Mouse (Mus musculus) G1E (cell line): ENCODE data around the gene Hba-a1. TPM values are rescaled to one million over a fixed set of nuclear protein-coding genes. Genes with fewer than 3 reads are reported as not detected.

Experiments used
- ATAC-seq: 2 replicates; pipeline ENCODE4 v1.8.0; 2016; ENCODE audit warnings: mild to moderate bottlenecking; ENCODE audit not compliant: insufficient number of reproducible peaks, poor library complexity, low FRiP score, severe bottlenecking; ENCODE audit errors: extremely low read depth
- DNase-seq: peaks from one replicate; pipeline ENCODE4 v3.0.0; 2012; ENCODE audit warnings: low spot score
- H3K27me3 ChIP-seq: 2 replicates; pipeline ENCODE4 v1.6.1; 2012; ENCODE audit warnings: mild to moderate bottlenecking, low read length, inconsistent platforms; ENCODE audit not compliant: insufficient read depth
- H3K36me3 ChIP-seq: replicated peaks from 2 replicates; pipeline ENCODE3; 2012; ENCODE audit warnings: mild to moderate bottlenecking, inconsistent platforms
- H3K4me1 ChIP-seq: 2 replicates; pipeline ENCODE4 v1.6.1; 2012; ENCODE audit warnings: low read depth, low read length, inconsistent platforms, mixed read lengths; ENCODE audit not compliant: insufficient read depth
- H3K4me3 ChIP-seq: 2 replicates; pipeline ENCODE4 v1.5.1; 2012; ENCODE audit warnings: low read depth, mild to moderate bottlenecking, inconsistent platforms, low read length, moderate library complexity, mixed read lengths
- H3K9me3 ChIP-seq: replicated peaks from 2 replicates; pipeline ENCODE4 v1.6.1; 2012; ENCODE audit warnings: inconsistent platforms
- CTCF ChIP-seq: IDR thresholded peaks from 2 replicates; pipeline ENCODE4 v1.5.1; 2012; ENCODE audit warnings: low read depth, low read length, inconsistent platforms, mixed read lengths
- GATA1 ChIP-seq: IDR thresholded peaks from 2 replicates; pipeline ENCODE4 v1.6.1; 2012; ENCODE audit warnings: borderline replicate concordance, low read length, inconsistent platforms, mixed read lengths
- GATA2 ChIP-seq: IDR thresholded peaks from 2 replicates; pipeline ENCODE4 v1.6.1; 2012; ENCODE audit warnings: low read depth, low read length, inconsistent platforms, borderline replicate concordance
- POLR2AphosphoS5 ChIP-seq: IDR thresholded peaks from 2 replicates; pipeline ENCODE4 v1.6.1; 2012; ENCODE audit warnings: low read depth, low read length, inconsistent platforms; ENCODE audit not compliant: insufficient replicate concordance
- TAL1 ChIP-seq: conservative IDR thresholded peaks from 2 replicates; pipeline ENCODE4 v1.6.1; 2012; ENCODE audit warnings: low read depth, low read length, inconsistent platforms, mixed read lengths
- polyA plus RNA-seq: library from polyadenylated mRNA; stranded (reverse); fragments of >175 nt; gene quantifications from 2 replicates; pipeline ENCODE4 v1.2.3, GENCODE M21; 2012
- total RNA-seq, 2 experiments: library from RNA; stranded (forward) in 1 of 2; stranded (reverse) in 1 of 2; fragments of 200-1000 nt in 1 of 2; fragments of >200 nt in 1 of 2; fragmentation: Nextera tagmentation in 1 of 2; gene quantifications; 2 replicates each; pipeline ENCODE4 v1.2.3; 2014 to 2017

Hba-a1 gene
- total and polyA plus RNA-seq, 3 experiments, result 242 to 4,410 (median 2,260) TPM

DNA sequence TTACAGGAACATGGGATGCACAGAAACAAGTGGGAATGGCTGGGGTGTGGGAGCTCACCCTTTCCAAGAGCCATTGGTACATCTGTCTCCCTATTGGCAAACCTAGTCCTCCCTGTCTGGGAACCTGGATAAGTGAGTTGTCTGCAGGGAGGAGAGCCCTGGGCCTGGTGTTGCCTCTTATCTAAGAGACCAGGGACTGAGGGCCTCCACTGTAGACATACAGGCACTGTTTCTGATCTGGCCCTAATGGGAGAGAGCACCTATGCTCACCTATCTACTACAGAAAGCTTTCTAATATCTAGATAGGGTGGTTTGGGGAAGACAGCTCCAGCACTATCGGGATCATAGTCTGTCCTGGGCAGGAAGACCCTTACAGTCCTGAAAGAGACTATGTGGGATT lies 27.2 kb upstream of the Hba-a1 start:
- DNase-seq, result no peak
- peak; percentile 87 for ATAC-seq
- H3K36me3 ChIP-seq, result peaks cover 89% of the 10 kb centered on the region
- H3K27me3 ChIP-seq, result no peaks in the 10 kb centered on the region
- no peaks in the 10 kb centered on the region for H3K9me3 ChIP-seq
- peaks cover 82% of the 10 kb centered on the region for H3K4me1 ChIP-seq
- peak overlapping the region; percentile 17; the same call in 1 of the 2 replicates for H3K4me3 ChIP-seq
- TF ChIP-seq POLR2AphosphoS5, result no peak
- TF ChIP-seq CTCF, result no peak
- TF ChIP-seq GATA2, result no peak
- TF ChIP-seq GATA1, result no peak
- TF ChIP-seq TAL1, result peak; percentile 87

DNA sequence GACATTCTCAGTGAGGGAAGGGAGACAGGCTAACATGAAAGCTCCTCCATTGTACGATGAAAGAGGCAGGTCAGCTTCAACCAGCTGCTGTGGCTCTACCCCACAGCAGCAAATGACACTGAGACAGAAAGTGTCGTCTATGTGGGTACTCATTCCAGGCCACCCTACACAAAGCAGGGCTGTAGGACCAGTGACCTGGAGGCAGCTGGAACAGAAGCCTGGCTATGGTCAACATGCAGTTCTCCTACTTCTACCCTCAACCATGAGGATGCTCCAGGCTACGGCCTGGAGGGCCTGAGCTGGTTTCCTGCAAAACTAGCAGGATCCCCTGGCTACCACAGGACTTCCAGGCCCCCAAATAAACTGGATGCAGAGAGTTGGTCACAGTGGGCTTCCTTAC lies 26.7 kb upstream of the Hba-a1 start:
- TF ChIP-seq CTCF (no peak), GATA2 (no peak), GATA1 (no peak), POLR2AphosphoS5 (no peak), TAL1 (no peak)
- Histone ChIP-seq H3K4me1 (peaks cover 77% of the 10 kb centered on the region), H3K4me3 (peak overlapping the region; percentile 14; the same call in 1 of the 2 replicates), H3K9me3 (no peaks in the 10 kb centered on the region), H3K36me3 (peaks cover 88% of the 10 kb centered on the region), H3K27me3 (no peaks in the 10 kb centered on the region)
- DNase-seq (no peak), ATAC-seq (no peak)

DNA sequence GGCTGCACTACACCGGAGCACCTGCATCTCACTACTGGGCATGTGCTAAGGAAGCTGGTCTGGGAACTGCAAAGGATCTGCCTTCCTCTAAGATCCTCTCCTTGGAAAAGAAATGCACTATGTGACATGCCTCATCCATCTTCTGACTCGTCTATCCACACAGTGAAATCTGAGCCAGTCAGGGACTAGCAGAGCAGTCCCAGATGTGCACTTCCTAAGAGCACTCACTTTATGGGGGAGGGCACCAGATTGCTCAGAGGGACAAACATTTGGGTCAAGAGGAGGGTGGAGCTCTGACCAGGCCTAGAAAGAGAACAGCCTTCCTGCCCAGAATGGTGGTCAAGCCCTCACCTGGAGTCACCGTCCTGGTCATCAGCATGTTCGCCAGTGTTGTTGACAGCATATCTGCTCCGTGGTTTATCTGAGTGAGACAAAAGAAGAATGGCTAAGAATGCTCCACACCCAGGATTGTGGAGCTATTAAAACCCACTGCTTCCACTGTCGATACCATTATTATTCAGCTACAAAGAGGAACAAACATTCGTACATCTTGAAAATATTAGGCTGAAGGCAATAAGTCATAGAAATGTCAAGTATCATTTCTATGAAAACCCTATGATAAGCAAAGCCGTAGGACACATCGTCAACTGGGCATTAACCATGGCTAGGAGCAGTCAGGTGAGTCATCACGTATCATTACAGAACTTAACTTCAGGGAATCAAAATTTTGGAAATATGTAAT lies 20.5 kb upstream of the Hba-a1 start:
- H3K36me3 ChIP-seq, result peaks cover 64% of the 10 kb centered on the region

DNA sequence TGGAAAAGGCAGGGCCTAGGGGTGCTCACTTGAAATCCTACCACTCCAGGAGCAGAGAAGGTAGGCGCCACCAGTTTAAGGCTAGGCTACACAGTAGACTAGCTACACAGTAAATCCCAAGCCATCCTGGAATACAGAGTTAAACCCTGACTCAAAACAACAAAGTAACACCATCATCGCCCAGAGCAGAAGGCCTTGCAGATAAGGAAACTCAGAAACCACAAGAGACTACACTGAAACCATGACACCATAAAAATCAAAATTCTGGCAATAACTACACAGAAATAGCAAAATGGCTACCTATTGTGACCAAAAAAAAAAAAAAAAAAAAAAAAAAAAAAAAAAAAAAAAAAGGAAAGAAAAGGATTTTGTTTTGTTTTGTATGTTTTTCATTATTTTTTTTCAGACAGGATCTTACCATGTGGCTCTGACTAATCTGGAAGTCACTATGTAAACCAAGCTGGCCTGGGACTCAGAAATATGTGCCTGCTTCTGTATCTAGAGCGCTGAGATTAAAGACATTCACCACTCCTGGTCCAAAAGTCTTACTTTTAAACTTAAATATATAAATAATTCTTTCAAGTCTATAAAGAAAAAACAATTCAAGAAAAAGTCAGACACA lies 18.1 kb upstream of the Hba-a1 start:
- H3K9me3 ChIP-seq, result no peaks in the 10 kb centered on the region
- peak; percentile 77 for ATAC-seq
- TF ChIP-seq GATA1 (no peak), CTCF (no peak), TAL1 (peak; percentile 95)
- no peaks in the 10 kb centered on the region for H3K27me3 ChIP-seq
- no peak overlapping the region for H3K4me3 ChIP-seq
- peaks cover 47% of the 10 kb centered on the region for H3K36me3 ChIP-seq
- peaks cover 73% of the 10 kb centered on the region for H3K4me1 ChIP-seq
- DNase-seq, result peak; percentile 57

More for the DNA sequence above, 20.5 kb upstream of the Hba-a1 start:
- Histone ChIP-seq H3K9me3 (no peaks in the 10 kb centered on the region), H3K27me3 (no peaks in the 10 kb centered on the region), H3K4me3 (no peak overlapping the region), H3K4me1 (peaks cover 64% of the 10 kb centered on the region)
- DNase-seq (no peak), ATAC-seq (no peak)
- TF ChIP-seq POLR2AphosphoS5 (no peak), CTCF (no peak), TAL1 (no peak), GATA1 (no peak), GATA2 (no peak)

DNA sequence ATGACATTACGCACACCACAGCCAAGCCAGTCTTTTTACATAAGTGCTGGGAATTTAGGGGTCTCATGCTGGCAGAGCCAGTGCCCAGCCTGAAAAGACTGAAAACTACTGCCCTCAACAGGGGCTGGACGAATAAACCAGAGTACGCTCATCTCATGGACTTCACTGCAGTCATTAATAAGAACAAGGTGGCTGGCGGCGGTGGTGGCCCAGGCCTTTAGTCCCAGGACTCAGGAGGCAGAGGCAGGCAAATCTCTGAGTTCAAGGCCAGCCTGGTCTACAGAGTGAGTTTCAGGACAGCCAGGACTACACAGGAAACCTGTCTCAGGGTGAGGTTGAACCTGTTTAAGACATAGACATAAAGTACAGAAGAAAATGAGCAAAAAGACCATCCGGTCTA lies 17.1 kb upstream of the Hba-a1 start:
- H3K9me3 ChIP-seq, result no peaks in the 10 kb centered on the region
- no peak for DNase-seq
- no peaks in the 10 kb centered on the region for H3K27me3 ChIP-seq
- H3K4me1 ChIP-seq, result peaks cover 75% of the 10 kb centered on the region
- peak overlapping the region; percentile 56; the same call in 1 of the 2 replicates for H3K4me3 ChIP-seq
- ATAC-seq, result no peak
- peaks cover 37% of the 10 kb centered on the region for H3K36me3 ChIP-seq
- TF ChIP-seq GATA1 (no peak), POLR2AphosphoS5 (no peak), GATA2 (no peak), TAL1 (no peak), CTCF (no peak)

DNA sequence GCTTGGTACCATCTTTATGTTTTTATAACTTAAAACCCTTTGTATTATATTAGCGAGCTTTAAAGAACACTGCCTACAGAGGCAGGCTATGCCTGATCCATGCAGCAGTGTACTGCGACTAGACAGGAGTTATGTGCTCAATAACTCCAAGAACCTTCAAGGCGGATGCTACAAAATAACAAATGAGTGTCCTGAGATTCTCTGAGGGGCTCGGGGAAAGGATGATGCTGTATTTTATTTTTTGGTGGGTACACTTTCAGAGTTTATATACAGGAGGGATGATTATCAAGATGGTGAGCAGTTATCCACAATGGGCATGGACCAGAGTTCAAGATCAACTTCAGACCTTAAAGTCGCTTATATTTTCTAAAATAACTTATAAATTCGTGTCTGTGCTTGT lies 16.5 kb upstream of the Hba-a1 start:
- Histone ChIP-seq H3K36me3 (peaks cover 32% of the 10 kb centered on the region), H3K27me3 (no peaks in the 10 kb centered on the region), H3K4me3 (peak overlapping the region; percentile 84), H3K4me1 (peaks cover 80% of the 10 kb centered on the region), H3K9me3 (no peaks in the 10 kb centered on the region)
- DNase-seq, result no peak
- no peak for TF ChIP-seq POLR2AphosphoS5
- no peak for TF ChIP-seq CTCF
- TF ChIP-seq GATA2, result no peak
- no peak for TF ChIP-seq TAL1
- no peak for TF ChIP-seq GATA1
- ATAC-seq, result no peak
